Mouse (Mus musculus) MEL (cell line): Measurements from ENCODE around the gene 4931406P16Rik.

Source experiments
- GABPA ChIP-seq: IDR thresholded peaks from 2 replicates; pipeline ENCODE4 v1.6.1; 2012; ENCODE audit warnings: low read depth, mild to moderate bottlenecking, inconsistent platforms, low read length, improper control_type of control experiment, moderate library complexity
- ZNF384 ChIP-seq: IDR thresholded peaks from 2 replicates; pipeline ENCODE4 v1.6.1; 2012; ENCODE audit warnings: low read depth, mild to moderate bottlenecking, inconsistent platforms, low read length, improper control_type of control experiment

- TF ChIP-seq GABPA, result no peak
- TF ChIP-seq ZNF384, result no peak
Observed at GRCm38 (mm10) chr7:34351997-34352396, 38.6 kb upstream of the 4931406P16Rik start.
